Mouse (Mus musculus) erythroblast, embryonic 14.5 days (primary cell): Measurements from ENCODE around the gene Tgm5. TPM values are rescaled to one million over a fixed set of nuclear protein-coding genes. Genes with fewer than 3 reads are reported as not detected.
A peak's percentile ranks its signal among the peaks of the same experiment; 100 is the strongest.
"Not testable (repeated sequence)": the region's sequence is repeated elsewhere in the genome, so short reads cannot be mapped to it uniquely, and the experiment has no call there.

Source experiments
- H3K27me3 ChIP-seq: 2 replicates; pipeline ENCODE4 v1.6.1; 2012; ENCODE audit warnings: inconsistent platforms; ENCODE audit not compliant: control insufficient read depth
- H3K36me3 ChIP-seq: 2 replicates; pipeline ENCODE4 v1.6.1; 2012; ENCODE audit warnings: mild to moderate bottlenecking, inconsistent platforms; ENCODE audit not compliant: control insufficient read depth
- H3K4me1 ChIP-seq: 2 replicates; pipeline ENCODE4 v1.6.1; 2012; ENCODE audit warnings: inconsistent platforms; ENCODE audit not compliant: control insufficient read depth
- H3K4me3 ChIP-seq: replicated peaks from 2 replicates; pipeline ENCODE3; 2012; ENCODE audit warnings: moderate library complexity, mild to moderate bottlenecking, inconsistent platforms
- H3K9me3 ChIP-seq: 2 replicates; pipeline ENCODE4 v1.6.1; 2012; ENCODE audit warnings: low read length, inconsistent platforms, mixed read lengths; ENCODE audit not compliant: control insufficient read depth
- GATA1 ChIP-seq: IDR thresholded peaks from 2 replicates; pipeline ENCODE4 v1.6.1; 2012; ENCODE audit warnings: low read length, inconsistent platforms, mixed read lengths
- TAL1 ChIP-seq: IDR thresholded peaks from 3 replicates; pipeline ENCODE4 v1.6.1; 2012; ENCODE audit warnings: low read length, inconsistent platforms, mixed read lengths
- polyA plus RNA-seq: library from polyadenylated mRNA; stranded (reverse); fragments of >175 nt; gene quantifications from 2 replicates; pipeline ENCODE4 v1.2.3, GENCODE M21; 2012

The Tgm5 gene
- polyA plus RNA-seq, 1 experiment: not detected

- Histone ChIP-seq H3K4me1 (peaks cover 36% of the 10 kb centered on the region), H3K36me3 (no peaks in the 10 kb centered on the region), H3K27me3 (peaks cover 25% of the 10 kb centered on the region), H3K4me3 (peak overlapping the region; percentile 15), H3K9me3 (no peaks in the 10 kb centered on the region)
- TF ChIP-seq GATA1: no peak
- peak; percentile 38; the same call in 1 of the 3 replicates for TF ChIP-seq TAL1
These were observed 29.7 kb downstream of the Tgm5 start for GRCm38 (mm10) chr2:121055915-121056314.

GRCm38 (mm10) chr2:121054060-121054459, 31.6 kb downstream of the Tgm5 start:
- Histone ChIP-seq H3K4me3 (no peak overlapping the region), H3K4me1 (peaks cover 37% of the 10 kb centered on the region), H3K27me3 (peaks cover 21% of the 10 kb centered on the region), H3K9me3 (no peaks in the 10 kb centered on the region), H3K36me3 (no peaks in the 10 kb centered on the region)
- TF ChIP-seq GATA1 (peak; percentile 26; the same call in 1 of the 2 replicates), TAL1 (no peak)

GRCm38 (mm10) chr2:121052176-121052575, 33.5 kb downstream of the Tgm5 start:
- peaks cover 37% of the 10 kb centered on the region for H3K4me1 ChIP-seq
- H3K9me3 ChIP-seq: no peaks in the 10 kb centered on the region
- TF ChIP-seq GATA1 (no peak), TAL1 (no peak)
- H3K36me3 ChIP-seq: no peaks in the 10 kb centered on the region
- H3K4me3 ChIP-seq: no peak overlapping the region
- peaks cover 16% of the 10 kb centered on the region for H3K27me3 ChIP-seq

- H3K9me3 ChIP-seq: no peaks in the 10 kb centered on the region
- no peaks in the 10 kb centered on the region for H3K36me3 ChIP-seq
- TF ChIP-seq GATA1 (no peak), TAL1 (no peak)
- peaks cover 6% of the 10 kb centered on the region for H3K27me3 ChIP-seq
- H3K4me3 ChIP-seq: no peak overlapping the region
- H3K4me1 ChIP-seq: peaks cover 7% of the 10 kb centered on the region
These were observed 40.0 kb downstream of the Tgm5 start for GRCm38 (mm10) chr2:121045653-121046052.

- TF ChIP-seq TAL1: no peak
- TF ChIP-seq GATA1: no peak
- Histone ChIP-seq H3K9me3 (peaks cover 2% of the 10 kb centered on the region), H3K4me1 (peaks cover 32% of the 10 kb centered on the region), H3K4me3 (no peak overlapping the region), H3K27me3 (no peaks in the 10 kb centered on the region), H3K36me3 (peaks cover 7% of the 10 kb centered on the region)
These were observed 44.5 kb downstream of the Tgm5 start for GRCm38 (mm10) chr2:121041098-121041497.

GRCm38 (mm10) chr2:121039382-121039781, 46.3 kb downstream of the Tgm5 start:
- H3K4me3 ChIP-seq: no peak overlapping the region
- no peaks in the 10 kb centered on the region for H3K27me3 ChIP-seq
- TF ChIP-seq TAL1 (no peak), GATA1 (no peak)
- H3K36me3 ChIP-seq: peaks cover 24% of the 10 kb centered on the region
- peaks cover 2% of the 10 kb centered on the region for H3K9me3 ChIP-seq
- peaks cover 40% of the 10 kb centered on the region for H3K4me1 ChIP-seq

- H3K36me3 ChIP-seq: peaks cover 29% of the 10 kb centered on the region
- H3K9me3 ChIP-seq, H3K27me3 ChIP-seq, H3K4me3 ChIP-seq: not testable (repeated sequence)
- peaks cover 44% of the 10 kb centered on the region for H3K4me1 ChIP-seq
These were observed 46.8 kb downstream of the Tgm5 start for GRCm38 (mm10) chr2:121038851-121039250.

GRCm38 (mm10) chr2:121036733-121037341, 48.8 kb downstream of the Tgm5 start, which contains the start of gene Epb42:
Gene Epb42, minus strand, starts transcription at chr2:121037072.
- Histone ChIP-seq H3K36me3 (peaks cover 50% of the 10 kb centered on the region), H3K4me3 (peak within 1 kb of the TSS; percentile 96), H3K27me3 (no peaks in the 10 kb centered on the region), H3K9me3 (peaks cover 2% of the 10 kb centered on the region), H3K4me1 (peaks cover 63% of the 10 kb centered on the region)
- peak; percentile 90 for TF ChIP-seq TAL1
- TF ChIP-seq GATA1: peak; percentile 75

GRCm38 (mm10) chr2:121022918-121023317, 62.7 kb downstream of the Tgm5 start:
- TF ChIP-seq TAL1: no peak
- no peak for TF ChIP-seq GATA1
- no peak overlapping the region for H3K4me3 ChIP-seq
- peaks cover 100% of the 10 kb centered on the region for H3K36me3 ChIP-seq
- H3K27me3 ChIP-seq: peaks cover 2% of the 10 kb centered on the region; the same call in 1 of the 2 replicates
- H3K9me3 ChIP-seq: no peaks in the 10 kb centered on the region
- peaks cover 38% of the 10 kb centered on the region for H3K4me1 ChIP-seq

- Histone ChIP-seq H3K36me3 (peaks cover 92% of the 10 kb centered on the region), H3K27me3 (no peaks in the 10 kb centered on the region), H3K4me3 (no peak overlapping the region), H3K4me1 (no peaks in the 10 kb centered on the region; the same call in none of the 2 replicates), H3K9me3 (no peaks in the 10 kb centered on the region)
- TF ChIP-seq TAL1 (no peak), GATA1 (no peak)
These were observed 68.5 kb downstream of the Tgm5 start for GRCm38 (mm10) chr2:121017151-121017550.
